Mouse (Mus musculus) ovary, postnatal 36 days (tissue): ENCODE measurements around the gene Arhgap10.

Experiments
- DNase-seq: peaks from one replicate; pipeline ENCODE4 v3.0.0; 2022; ENCODE audit warnings: low spot score, mixed read lengths

The Arhgap10 gene

DNA sequence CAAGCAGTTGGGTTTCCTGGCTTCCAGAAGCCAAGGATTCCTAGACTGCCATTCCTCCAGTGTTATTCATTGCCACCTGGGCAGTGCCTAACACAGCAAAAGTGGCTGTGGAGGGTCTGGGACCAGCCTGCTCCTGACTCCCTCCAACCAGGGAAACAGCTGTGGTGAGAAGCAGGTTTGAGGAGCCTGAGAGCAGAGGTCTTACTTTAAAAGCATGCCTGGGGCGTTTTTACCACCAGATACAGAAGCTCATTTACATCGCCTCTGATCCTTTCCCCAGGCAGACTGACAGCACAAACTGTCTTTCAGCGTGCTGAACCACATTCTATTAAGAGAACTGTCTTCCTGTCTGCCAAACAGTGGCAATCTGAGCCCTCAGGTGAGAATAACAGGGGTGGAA, 237.8 kb downstream of the Arhgap10 start:
- DNase-seq, result no peak

DNA sequence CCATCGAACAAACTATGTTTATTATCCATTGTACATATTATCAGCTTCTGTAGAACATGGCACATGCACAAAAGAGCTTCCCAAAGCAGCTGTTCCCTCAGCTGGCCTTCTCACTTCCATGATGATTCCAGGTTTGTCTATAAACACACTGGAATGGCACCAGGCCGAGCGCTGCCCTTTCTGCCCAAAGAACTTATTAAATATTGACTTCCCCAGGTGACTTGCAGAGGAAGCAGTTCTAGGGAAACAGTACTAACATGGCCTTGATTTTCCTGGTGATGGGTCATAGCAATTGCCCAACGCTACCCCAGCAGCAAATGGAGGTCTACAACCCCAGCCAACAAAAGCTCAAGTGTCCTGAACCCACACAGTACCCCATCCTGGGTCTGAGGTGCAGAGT, 239.5 kb downstream of the Arhgap10 start:
- DNase-seq, result no peak

DNA sequence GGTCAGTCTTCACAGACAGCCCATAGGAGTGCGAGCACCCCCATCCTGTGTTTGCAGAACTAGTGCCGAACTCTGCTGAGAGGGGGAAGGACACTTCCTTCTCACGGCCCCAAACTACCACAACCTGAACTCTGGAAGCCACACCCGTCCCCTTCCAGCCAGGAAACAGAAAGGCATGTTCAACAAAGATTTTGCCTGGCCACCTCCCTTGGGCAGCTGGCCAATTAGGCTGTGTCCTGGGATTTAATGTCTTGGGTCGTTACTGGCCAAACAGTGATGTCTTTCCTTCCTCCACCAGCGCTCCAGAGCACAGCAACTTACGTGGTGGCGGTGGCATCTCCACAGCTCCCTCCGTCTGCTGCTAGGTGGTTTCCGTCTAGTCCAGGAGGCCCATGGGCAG, 240.9 kb downstream of the Arhgap10 start:
- no peak for DNase-seq

DNA sequence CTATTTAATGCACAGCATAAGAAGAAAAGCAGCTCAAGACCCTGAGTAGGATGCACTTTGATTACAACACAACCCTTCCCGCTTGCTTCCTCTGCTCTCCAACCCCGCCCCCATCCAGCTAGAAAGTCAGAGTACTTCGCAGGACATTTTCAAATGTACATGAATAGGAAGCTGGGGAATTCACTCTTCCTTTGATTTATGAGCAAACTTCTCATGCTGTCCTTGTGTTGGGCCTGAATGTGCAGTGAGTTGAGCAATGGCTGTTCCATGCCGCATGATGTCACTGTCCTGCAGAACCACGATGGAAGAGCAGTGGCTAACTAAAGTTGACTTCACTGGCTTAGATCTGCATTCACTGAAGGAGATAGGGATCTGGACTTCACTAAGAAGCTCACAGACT, 242.2 kb downstream of the Arhgap10 start:
- DNase-seq, result no peak

DNA sequence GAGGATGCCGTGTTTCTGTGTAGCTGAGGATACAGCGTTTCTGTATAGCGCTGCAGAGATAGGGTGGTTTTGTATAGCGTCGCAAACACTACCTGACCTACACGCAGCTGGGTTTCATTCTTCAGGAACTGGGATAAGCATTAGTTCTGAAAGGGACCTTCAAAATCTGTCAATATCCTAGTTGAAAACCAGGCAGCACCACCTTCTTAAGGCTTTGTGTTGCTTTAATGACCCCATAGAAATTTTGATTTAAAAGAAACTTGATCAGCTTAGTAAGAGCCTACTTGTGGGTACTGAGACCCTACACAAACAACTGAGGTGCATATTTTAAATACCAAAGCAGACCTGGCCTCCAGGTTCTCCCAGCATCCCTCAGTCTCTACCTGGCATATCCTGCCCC, 245.6 kb downstream of the Arhgap10 start:
- no peak for DNase-seq

DNA sequence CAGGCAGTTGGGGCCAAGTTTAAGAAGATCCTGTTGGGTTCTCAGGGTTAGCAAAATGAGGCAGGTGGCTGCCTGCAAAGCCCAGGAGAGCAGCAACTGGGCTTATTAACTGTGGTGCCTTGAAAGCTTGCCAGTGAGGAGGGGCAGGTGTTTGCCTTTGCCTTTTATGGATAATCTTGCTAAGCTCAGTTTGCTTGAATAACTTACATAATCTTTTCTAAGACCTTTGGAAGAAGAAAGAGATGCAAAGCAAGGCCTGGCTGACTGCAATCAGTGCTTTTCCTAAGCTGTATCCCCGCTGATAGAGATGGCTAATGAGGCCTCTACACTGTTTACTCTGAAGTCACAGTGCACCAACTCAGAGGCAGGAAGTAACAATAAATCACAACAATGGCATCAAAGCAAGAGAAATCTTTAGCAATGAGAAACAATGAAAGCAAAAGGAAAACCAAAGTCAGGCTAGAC, 249.8 kb downstream of the Arhgap10 start:
- DNase-seq, result no peak

DNA sequence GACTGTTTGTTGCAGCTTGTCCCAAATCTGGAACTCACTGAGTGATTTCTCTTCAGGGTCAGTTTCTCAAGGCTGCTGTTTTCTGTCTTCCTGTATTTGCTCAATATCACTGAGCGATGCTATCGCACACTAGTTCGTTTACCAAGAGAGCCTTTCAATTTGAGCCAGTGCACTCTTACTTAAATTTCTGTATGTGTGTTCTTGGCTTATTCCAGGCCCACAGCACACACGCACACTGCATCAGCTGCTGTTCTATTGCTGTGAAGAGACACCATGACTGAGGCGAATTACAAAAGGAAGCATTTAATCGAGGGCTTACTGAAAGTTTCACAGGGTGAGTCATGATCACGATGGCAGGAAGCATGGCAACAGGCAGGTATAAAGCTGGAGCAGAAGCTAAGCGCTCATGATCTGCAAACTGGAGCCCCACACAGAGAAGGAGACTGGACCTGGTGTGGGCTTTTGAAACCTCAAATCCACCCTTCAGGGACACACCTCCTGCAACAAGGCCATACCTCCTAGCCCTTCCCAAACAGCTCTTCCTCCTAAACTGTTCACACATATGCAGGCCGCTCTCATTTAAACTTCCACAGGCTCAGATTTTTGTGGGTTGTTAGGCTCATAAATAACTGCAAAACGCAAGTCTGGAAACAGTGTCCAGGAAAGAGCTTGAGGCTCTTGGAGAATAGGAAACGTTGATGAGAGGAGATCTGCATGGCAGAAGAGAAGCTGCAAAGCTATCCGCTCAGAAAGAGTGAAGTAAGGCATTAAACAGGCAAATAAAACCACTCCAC, 255.3 kb downstream of the Arhgap10 start:
- DNase-seq, result no peak

DNA sequence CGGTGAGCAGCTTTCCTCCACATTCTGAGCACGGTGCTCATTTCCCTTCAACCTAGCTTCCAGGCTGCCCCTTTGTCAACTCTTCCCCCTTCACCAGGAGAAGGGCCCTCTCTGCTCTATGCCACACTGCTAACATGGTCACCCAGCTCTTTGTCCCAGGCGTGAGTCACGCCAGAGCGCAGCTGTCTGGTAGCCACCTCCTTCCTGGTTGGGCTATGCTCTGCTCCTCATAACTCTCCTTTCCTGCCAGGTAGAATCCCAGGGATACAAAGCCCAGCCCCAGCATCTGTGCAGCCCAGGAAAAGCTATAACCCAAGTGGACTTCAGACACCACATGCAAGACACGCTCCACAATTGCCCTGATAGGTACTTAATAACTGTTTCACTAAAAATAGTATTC, 256.5 kb downstream of the Arhgap10 start:
- DNase-seq, result no peak

DNA sequence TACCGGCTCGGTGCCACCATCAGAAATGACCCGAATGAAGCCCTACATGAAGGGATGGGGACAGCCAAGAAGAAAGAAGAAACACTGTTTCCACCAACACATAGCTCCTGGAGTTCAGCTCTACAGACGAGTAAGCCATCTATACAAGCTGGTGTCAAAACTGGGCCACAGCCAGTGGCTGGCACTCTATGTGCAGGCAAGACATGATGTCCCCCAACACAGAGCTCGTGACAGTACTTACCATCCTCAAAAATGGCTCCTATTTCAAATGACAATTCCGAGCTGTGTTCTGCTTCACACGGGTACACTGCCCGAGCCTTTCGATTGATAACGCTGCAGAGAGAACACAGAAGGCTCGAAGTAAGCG, 260.7 kb downstream of the Arhgap10 start:
- DNase-seq, result no peak

DNA sequence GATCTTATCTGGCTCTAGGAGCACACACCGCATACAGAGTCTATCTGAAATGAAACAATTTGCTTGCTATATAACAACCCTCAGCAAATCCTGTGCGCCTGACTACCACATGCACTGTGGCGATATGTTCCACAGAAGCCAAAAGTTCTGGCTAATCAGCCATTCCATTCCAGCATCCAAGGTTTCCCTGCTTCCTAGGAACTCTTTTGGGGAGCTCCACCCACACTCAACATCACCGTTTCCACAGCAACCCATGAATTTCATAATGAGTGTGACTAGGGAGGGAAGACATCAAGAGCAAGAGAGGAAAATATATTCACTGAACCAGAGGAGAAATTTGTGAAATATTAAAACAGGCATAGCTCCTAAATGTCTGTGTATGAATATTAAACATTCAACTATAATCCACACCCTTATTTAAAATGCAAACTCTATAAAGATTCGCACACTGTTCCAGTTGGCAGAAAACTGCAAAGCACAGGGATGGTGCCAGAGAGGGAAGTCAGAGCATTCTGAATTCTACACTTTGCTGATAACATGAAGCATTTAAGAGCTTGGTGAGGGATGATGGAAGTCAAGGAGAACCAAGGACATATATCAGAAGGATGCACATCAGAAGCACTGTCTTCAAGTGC, 261.2 kb downstream of the Arhgap10 start:
- no peak for DNase-seq

DNA sequence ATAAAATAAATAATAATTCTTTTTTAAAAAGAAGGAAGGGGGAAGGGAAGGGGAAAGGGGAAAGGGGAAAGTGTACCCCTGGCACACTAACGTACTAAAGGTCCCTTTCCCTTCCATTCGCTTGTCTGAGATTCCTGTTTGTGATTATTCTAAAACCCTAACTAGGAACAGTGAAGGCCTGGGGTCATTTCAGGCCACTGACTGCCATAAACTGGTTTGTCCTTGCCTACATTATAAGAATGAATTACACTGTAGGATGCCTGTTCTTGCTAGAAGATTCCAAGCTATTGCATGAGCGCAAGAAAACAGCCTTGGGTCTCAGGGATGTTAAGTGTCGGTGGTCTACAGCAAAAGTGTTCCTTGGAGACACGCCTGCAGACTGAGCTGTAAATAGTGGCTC, 263.3 kb downstream of the Arhgap10 start:
- DNase-seq, result no peak

DNA sequence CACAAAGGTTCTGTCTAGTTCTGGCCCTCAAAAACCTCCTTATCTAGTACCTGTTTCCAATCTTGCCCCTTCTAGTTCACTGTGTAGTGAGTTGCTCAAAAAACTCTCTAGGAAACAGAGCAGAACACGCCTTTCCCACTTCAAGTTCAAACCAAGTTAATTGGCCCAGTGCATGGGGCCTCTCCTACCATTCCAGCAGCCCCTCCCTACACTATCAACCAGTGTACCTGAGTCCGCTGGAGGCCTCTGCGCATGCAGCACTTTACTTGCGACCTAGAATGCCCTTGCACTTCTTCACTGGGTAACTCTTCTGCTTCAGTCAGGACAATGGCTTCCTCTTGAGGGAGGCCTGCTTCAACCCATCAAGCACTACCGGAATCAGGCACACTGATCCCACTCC, 266.6 kb downstream of the Arhgap10 start:
- DNase-seq, result no peak

DNA sequence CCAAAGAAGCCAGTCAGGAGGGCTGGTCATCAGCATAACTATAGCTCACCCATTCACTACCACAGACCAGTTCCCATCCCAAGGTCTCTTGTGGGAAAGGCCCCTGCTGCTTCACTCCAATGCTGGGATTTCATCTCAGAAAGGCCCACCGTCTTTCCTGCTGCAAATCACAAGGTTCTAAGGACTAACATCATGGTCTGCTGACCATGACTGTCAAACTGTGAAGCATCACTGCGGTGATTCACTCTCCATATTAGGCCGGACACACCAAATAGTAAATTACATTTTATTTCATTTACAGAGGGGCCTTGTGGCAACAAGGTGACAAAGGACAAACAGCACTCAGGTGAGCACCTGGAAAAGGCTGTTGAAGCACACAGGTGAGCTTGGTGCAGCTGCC, 267.7 kb downstream of the Arhgap10 start:
- DNase-seq, result no peak

DNA sequence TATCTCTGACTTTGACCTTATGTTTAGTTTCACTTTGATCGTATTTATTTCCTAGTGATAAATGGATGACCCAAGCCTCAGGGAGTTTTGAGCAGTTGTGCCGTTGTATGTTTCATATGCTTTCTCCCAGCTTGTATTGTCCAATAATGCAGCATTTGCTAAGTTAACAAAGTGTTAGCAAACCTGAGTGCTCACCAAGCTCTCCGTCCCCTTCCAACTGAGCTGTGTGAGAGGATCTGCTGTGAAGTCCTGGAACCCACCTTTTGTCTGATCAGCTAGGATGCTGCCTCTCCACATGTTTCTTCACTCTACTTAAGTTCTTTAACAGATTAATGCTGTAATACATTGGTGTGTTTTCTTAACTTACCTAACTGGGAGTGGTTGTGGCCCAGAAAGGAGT, 276.4 kb downstream of the Arhgap10 start:
- no peak for DNase-seq

DNA sequence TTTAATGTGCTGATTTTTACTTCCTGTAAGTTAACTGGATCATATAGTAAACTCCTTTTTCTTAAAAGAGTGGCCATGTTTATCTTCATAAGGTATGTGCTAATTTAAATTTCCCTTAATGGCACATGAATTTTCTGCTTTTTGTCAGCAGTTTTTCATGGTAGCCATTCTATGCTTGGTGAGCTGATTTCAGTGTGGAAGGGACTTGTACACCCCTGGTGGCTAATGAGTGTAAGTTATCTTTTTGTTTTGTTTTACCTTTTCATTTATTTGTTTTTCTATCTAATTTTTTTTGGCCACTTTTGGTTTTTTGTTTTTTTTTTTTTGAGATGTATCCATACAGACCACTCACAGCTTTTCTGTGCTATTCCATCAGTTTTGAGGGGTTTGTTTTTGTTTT, 278.3 kb downstream of the Arhgap10 start:
- DNase-seq, result no peak

DNA sequence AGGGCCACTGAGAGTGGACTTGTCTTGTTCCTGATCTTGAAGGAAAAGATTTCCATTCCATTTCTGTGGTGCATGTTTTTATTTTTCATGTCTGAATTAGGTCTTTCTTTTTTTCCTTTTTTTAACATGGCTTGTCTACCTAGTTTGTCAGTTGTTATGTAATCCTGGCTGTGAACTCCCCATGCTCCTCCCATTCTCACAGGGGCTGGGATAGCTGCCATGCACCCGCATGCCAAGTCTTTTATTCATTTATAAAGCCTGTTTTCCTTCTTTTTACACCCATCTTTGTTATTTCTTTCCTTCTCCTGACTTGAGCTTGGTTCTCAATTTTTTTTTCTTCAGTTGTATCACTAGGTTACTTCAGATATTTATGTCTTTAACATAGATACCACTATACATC, 281.1 kb downstream of the Arhgap10 start:
- no peak for DNase-seq

DNA sequence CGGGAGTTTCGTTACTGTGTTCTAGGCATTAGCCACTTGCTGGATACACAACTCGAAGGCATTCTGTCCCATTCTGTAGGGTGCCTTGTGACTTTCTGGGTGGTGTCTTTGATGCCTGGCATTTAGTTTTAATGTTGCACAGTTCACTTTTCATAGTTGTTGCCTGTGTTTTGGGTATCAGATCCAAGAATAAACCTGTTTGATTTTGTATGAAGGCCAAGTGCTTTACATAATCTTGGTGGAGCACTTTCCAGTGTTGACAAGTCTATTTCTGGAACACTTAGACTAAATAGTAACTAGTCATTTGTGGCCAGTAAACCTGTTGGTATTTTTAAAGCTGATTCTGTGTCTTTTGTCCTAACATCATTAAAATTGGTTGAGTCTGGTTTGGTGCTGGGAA, 285.3 kb downstream of the Arhgap10 start:
- DNase-seq, result no peak

DNA sequence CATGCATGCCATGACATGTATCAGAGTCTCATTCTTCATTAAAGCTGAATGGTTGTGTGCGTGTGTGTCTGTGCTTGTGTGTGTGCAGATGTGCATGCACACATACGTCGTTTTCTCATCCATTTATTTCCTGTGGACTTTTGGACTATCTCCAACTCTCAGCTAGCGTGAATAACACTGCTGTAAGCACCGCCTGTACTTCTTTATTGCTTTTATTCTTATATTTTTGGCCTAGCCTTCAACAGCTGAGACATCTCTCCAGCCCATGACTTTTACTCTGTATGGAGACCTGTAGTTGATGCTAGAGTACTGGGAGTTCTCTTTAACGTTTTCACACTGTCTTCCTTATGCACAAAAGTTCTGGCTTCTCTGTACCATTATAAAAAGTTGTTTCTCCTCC, 285.9 kb downstream of the Arhgap10 start:
- DNase-seq, result no peak

DNA sequence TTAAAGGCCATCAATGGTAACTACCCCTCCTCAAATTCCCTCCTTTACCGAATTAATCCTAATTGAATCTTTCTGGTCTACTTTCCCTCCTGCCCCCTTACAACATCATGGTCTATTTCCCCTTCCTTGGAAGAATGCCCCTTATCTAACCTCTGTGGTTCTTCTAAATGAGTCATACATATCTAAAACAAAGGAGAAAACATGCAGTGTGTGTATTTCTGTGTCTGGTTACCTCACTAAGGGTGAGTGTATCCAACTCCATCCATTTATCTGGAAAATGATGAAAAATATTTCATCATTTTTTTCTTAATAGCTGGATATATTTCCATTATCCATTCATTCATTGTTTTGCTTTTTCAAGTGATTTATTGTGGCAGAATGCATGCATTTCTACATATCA, 286.5 kb downstream of the Arhgap10 start:
- DNase-seq, result no peak

DNA sequence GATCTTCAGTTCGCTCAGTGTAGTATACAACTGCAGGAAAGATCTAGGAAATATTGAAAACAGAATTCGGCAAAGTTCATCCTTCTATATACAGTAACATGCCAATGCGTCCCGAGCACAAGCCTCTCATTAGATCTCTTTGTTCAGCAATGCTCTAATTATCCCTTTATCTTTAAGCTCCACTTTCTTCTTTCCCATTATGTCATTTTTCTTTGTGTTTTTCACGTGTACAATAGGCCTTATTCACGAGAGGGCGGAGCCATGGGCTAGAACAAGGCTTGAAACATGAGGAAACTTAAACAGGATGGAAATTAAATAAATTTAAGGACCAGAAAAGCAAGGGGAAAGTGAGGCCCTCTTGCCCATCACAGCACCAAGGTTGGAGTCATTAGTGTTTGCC, 289.1 kb downstream of the Arhgap10 start:
- no peak for DNase-seq

DNA sequence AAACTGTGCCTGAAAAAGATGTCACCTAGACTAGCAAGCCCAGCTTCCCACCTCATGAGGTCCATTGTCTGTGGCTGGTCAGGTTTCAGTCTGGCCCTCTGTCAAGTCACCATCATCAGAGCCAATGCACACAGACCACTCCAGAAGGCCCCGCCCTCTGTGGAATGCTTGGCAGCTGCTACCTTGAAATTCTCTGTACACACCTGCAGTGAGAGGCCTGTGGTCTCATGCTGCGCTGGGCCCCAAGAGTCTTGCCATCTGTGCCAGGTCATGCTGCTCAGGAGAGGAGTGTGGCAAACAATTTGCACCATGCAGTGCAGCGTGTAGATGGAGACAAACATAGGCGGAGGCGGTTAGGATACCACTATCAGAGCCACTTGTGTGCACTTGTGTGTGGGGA, 290.0 kb downstream of the Arhgap10 start:
- no peak for DNase-seq

DNA sequence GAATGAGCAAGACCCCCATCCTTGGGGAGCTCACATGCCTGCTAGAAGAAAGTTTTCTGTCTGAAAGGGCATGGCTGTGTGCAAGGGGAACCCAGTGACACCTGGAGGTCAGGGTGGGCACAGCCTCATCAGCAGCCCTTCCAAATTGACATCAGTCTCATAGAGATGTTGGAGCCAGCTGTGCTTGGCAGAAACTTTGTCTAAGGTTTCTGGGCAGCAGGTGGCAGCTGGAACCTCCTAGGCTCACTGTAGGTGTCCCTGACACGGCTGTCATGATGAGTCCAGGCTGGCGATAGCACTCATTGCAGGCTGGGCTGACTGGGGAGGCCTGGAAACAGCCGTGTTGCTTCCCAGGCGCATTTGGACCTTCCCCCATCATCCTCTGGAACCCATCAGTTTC, 294.6 kb downstream of the Arhgap10 start:
- DNase-seq, result no peak

DNA sequence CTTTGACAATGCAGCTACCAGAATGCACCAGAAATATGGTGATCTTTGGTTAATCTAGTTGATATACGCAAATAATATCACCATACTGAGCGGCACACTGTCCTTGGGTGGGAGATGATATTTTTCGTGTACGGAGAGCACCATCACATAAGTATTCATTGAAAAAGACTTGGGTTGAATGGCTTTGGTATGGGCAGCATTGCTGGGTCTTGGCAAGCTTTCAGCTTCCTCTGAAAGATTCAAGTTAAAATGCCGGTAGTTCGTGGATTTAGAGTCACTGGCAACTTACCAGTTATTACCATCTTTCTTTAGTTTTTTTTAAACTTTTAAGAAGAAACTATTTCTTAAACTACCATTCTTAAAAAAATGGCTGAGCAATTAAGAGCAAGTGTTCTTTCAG, 302.6 kb downstream of the Arhgap10 start:
- DNase-seq, result no peak

DNA sequence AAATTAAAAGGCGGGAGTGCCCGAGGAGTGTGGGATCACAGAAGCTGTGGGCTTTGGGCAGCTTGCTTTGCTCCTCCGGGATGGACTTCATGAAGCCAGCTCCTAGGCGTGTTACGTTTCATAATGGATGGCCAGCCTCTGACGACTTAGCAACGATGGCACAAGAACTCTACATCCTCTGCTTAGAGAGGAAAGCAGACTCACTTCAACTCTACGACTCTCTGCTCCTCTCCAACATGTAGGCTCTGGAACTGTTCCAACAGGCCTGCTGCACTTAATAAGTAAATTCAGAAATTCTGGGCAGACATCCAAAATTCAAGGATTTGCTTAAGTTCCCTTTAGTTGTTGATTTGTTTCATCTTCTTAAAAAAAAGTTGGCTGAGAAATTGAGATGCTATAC, 303.1 kb downstream of the Arhgap10 start:
- no peak for DNase-seq
